Mouse (Mus musculus) lung, postnatal 0 days (tissue): ENCODE measurements around the gene Afdn.

ENCODE experiments used
- CTCF ChIP-seq: IDR thresholded peaks from 2 replicates; pipeline ENCODE4 v1.5.1; 2016; ENCODE audit warnings: antibody characterized with exemption, mild to moderate bottlenecking
- EP300 ChIP-seq: IDR thresholded peaks from 2 replicates; pipeline ENCODE4 v1.6.1; 2016; ENCODE audit warnings: antibody characterized with exemption, mild to moderate bottlenecking, control low read depth

DNA sequence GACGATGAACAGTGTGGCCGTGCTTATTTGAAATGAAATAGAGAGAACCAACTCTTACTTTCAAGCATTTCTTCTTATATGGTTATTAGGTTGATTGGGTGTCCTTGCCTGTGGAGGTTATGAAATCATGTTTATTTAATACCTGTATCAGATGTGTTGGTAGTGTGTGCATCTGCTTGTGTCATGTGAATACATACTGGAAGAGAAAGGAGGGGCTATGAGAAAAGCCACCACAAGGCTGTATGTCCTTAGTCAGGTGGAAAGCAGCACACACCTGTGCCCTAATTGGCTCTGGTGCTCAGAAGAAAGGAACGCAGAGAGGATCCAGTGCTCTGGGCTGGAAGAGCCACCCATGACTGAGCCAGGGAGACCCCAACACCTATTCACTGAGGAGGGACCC lies 47.8 kb upstream of the Afdn start:
- TF ChIP-seq CTCF, result no peak
- no peak for TF ChIP-seq EP300
